Mouse (Mus musculus): ENCODE results near the gene Parn. TPM values are rescaled to one million over a fixed set of nuclear protein-coding genes. Genes with fewer than 3 reads are reported as not detected.

Gene Parn
- polyA plus RNA-seq, 1 experiment, result 21.7 TPM

DNA sequence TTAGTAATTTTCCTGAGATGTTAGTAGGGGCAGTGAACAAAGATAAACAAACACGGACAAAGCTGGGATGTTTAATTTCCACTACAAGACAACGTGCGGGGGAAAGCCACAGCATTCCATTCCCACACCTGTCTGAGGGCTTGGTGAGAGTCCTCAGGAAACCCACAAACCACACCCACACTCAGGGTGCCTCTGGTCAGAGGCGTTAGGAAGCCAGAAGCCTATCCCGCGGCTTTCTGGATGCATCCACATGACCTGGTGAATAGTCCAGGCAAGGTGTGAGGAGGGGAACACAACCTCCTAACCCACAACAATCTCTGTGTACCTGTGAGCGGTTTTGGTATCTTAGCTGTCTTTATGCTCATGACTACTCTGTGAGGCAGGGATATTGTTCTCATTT is 131.6 kb downstream of the Parn start:
- Histone ChIP-seq H3K4me3 (ENCODE audit: control insufficient read depth, low read depth, low read length) (no peak overlapping the region), H3K36me3 (ENCODE audit: control insufficient read depth, insufficient read depth, low read length) (no peaks in the 10 kb centered on the region), H3K27ac (ENCODE audit: control insufficient read depth, insufficient read depth, low read depth, low read length) (no peak overlapping the region), H3K27me3 (ENCODE audit: control insufficient read depth, insufficient read depth, low read length) (no peaks in the 10 kb centered on the region), H3K4me1 (ENCODE audit: control insufficient read depth, insufficient read depth, low read length) (no peaks in the 10 kb centered on the region)
- TF ChIP-seq POLR2A (IDR thresholded peaks at IDR 0.05; ENCODE audit: control insufficient read depth, low read depth, low read length) (no peak), CTCF (IDR thresholded peaks at IDR 0.05; ENCODE audit: control insufficient read depth, insufficient read depth, insufficient replicate concordance, low read depth, low read length) (no peak)

DNA sequence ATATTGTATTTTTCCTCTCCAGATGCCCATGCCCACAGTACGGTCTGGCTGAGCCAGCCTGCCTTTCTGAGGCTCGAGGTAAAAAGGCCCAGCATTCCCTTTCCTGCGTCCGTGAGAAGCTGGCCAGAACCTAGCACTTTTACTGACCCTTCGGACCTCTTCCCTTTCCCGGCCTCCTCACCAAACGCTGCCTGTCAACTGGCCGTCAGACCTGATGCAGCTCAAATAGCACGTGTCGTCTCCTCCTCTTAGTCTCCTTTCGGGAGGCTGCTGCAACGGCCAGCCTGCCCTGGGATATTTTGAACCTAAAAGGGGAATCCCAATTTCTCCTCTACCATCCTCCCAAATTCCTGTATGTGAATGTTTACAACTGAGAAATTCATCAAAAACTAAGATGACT is 132.1 kb downstream of the Parn start:
- Histone ChIP-seq H3K27ac (ENCODE audit: control insufficient read depth, insufficient read depth, low read depth, low read length) (no peak overlapping the region), H3K27me3 (ENCODE audit: control insufficient read depth, insufficient read depth, low read length) (no peaks in the 10 kb centered on the region), H3K4me1 (ENCODE audit: control insufficient read depth, insufficient read depth, low read length) (no peaks in the 10 kb centered on the region), H3K36me3 (ENCODE audit: control insufficient read depth, insufficient read depth, low read length) (no peaks in the 10 kb centered on the region), H3K4me3 (ENCODE audit: control insufficient read depth, low read depth, low read length) (no peak overlapping the region)
- no peak for TF ChIP-seq CTCF (IDR thresholded peaks at IDR 0.05; ENCODE audit: control insufficient read depth, insufficient read depth, insufficient replicate concordance, low read depth, low read length)
- TF ChIP-seq POLR2A (IDR thresholded peaks at IDR 0.05; ENCODE audit: control insufficient read depth, low read depth, low read length), result no peak

- no peaks in the 10 kb centered on the region for H3K27me3 ChIP-seq (ENCODE audit: control insufficient read depth, insufficient read depth, low read length)
- no peak overlapping the region for H3K27ac ChIP-seq (ENCODE audit: control insufficient read depth, insufficient read depth, low read depth, low read length)
- H3K36me3 ChIP-seq (ENCODE audit: control insufficient read depth, insufficient read depth, low read length), result no peaks in the 10 kb centered on the region
- no peaks in the 10 kb centered on the region for H3K4me1 ChIP-seq (ENCODE audit: control insufficient read depth, insufficient read depth, low read length)
- no peak for TF ChIP-seq POLR2A (IDR thresholded peaks at IDR 0.05; ENCODE audit: control insufficient read depth, low read depth, low read length)
- TF ChIP-seq CTCF (IDR thresholded peaks at IDR 0.05; ENCODE audit: control insufficient read depth, insufficient read depth, insufficient replicate concordance, low read depth, low read length), result no peak
- no peak overlapping the region for H3K4me3 ChIP-seq (ENCODE audit: control insufficient read depth, low read depth, low read length)
Measured at GRCm38 (mm10) chr16:13532840-13533239, 135.1 kb downstream of the Parn start.

DNA sequence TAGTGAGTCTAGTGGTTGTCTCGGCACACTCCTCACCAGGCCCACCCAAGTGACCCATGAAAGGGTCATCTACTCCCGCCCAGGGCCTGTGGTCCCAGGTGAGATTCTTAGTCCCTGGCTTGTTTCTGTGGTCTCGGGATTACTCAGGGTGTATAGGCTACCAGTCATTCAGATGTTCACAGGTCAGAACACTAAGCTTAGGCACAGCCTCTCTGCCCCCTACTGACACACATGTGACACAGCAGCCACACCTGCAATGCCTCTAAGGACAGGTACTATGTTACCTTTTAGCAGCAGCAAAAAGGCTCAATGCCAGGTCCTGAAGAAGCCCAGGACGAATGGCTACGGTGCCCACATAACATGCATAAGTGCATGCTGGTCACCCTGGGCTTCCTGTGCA is 136.7 kb downstream of the Parn start:
- TF ChIP-seq CTCF (IDR thresholded peaks at IDR 0.05; ENCODE audit: control insufficient read depth, insufficient read depth, insufficient replicate concordance, low read depth, low read length) (no peak), POLR2A (IDR thresholded peaks at IDR 0.05; ENCODE audit: control insufficient read depth, low read depth, low read length) (no peak)
- H3K27me3 ChIP-seq (ENCODE audit: control insufficient read depth, insufficient read depth, low read length), result no peaks in the 10 kb centered on the region
- H3K36me3 ChIP-seq (ENCODE audit: control insufficient read depth, insufficient read depth, low read length), result no peaks in the 10 kb centered on the region
- no peaks in the 10 kb centered on the region for H3K4me1 ChIP-seq (ENCODE audit: control insufficient read depth, insufficient read depth, low read length)
- H3K4me3 ChIP-seq (ENCODE audit: control insufficient read depth, low read depth, low read length), result no peak overlapping the region
- no peak overlapping the region for H3K27ac ChIP-seq (ENCODE audit: control insufficient read depth, insufficient read depth, low read depth, low read length)

DNA sequence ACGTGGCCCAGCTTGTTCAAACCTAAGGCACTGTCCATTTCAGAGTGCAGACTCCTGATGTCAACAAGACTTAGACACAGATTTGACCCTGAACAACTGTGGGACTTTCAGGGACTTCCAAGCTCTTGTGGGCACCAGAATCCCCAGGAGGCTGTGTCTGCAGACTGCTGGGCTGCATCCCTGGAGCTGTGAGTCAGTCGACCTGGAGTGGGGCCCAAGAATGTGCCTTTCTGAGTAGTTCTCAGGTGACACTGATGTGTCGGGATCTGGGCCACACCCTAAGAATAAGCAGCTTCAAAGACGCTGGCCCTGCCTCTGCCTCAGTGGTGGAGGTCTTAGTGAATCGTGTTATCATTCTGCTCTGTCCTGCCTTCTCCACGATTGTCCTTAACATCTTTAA is 146.6 kb downstream of the Parn start:
- no peak overlapping the region for H3K4me3 ChIP-seq (ENCODE audit: control insufficient read depth, low read depth, low read length)
- no peaks in the 10 kb centered on the region for H3K4me1 ChIP-seq (ENCODE audit: control insufficient read depth, insufficient read depth, low read length)
- H3K36me3 ChIP-seq (ENCODE audit: control insufficient read depth, insufficient read depth, low read length), result no peaks in the 10 kb centered on the region
- no peak overlapping the region for H3K27ac ChIP-seq (ENCODE audit: control insufficient read depth, insufficient read depth, low read depth, low read length)
- TF ChIP-seq POLR2A (IDR thresholded peaks at IDR 0.05; ENCODE audit: control insufficient read depth, low read depth, low read length), result no peak
- TF ChIP-seq CTCF (IDR thresholded peaks at IDR 0.05; ENCODE audit: control insufficient read depth, insufficient read depth, insufficient replicate concordance, low read depth, low read length), result no peak
- no peaks in the 10 kb centered on the region for H3K27me3 ChIP-seq (ENCODE audit: control insufficient read depth, insufficient read depth, low read length)

DNA sequence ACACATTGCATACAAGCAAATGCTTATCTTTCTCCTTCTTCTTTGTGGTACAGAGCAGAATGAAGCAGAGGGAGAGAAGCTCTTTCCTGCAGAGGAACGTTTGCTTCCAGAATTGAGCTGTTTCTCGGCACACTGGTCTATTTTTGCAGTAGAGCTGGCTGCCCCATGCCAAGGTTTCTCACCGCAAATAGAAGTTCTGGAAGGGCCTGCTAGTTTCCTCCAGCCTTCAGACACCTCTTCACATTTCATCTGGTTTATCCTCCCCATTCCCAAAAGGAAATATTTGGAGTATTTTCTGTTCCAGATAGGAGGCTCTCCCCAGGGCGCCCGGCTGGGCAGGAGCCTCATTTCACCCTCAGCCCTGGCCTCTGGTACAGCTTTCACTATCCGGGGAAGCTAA is 147.7 kb downstream of the Parn start:
- TF ChIP-seq CTCF (IDR thresholded peaks at IDR 0.05; ENCODE audit: control insufficient read depth, insufficient read depth, insufficient replicate concordance, low read depth, low read length), result no peak
- TF ChIP-seq POLR2A (IDR thresholded peaks at IDR 0.05; ENCODE audit: control insufficient read depth, low read depth, low read length), result no peak
- Histone ChIP-seq H3K36me3 (ENCODE audit: control insufficient read depth, insufficient read depth, low read length) (no peaks in the 10 kb centered on the region), H3K4me1 (ENCODE audit: control insufficient read depth, insufficient read depth, low read length) (no peaks in the 10 kb centered on the region), H3K27me3 (ENCODE audit: control insufficient read depth, insufficient read depth, low read length) (no peaks in the 10 kb centered on the region), H3K27ac (ENCODE audit: control insufficient read depth, insufficient read depth, low read depth, low read length) (no peak overlapping the region), H3K4me3 (ENCODE audit: control insufficient read depth, low read depth, low read length) (no peak overlapping the region)

DNA sequence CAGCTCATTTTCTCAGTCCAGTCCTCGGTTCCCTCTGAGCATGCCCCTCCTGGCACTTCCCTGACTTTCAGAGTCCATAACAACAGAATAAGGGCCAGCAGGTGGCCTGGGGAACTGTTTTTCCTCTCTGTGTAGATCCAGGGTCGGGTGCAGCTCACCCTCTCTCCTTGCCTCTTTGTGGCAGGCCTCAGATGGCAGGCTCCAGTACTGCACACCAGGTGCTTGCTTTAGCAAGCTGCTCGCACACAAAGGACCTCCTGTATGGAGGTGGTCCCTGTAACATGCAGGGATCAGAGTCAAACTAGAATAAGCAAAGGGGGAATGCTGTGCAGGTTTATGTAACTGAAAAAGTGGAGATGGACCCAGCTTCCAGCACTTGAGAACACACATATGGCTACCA is 151.8 kb downstream of the Parn start:
- no peaks in the 10 kb centered on the region for H3K27me3 ChIP-seq (ENCODE audit: control insufficient read depth, insufficient read depth, low read length)
- H3K4me3 ChIP-seq (ENCODE audit: control insufficient read depth, low read depth, low read length), result no peak overlapping the region
- no peaks in the 10 kb centered on the region for H3K36me3 ChIP-seq (ENCODE audit: control insufficient read depth, insufficient read depth, low read length)
- TF ChIP-seq CTCF (IDR thresholded peaks at IDR 0.05; ENCODE audit: control insufficient read depth, insufficient read depth, insufficient replicate concordance, low read depth, low read length) (no peak), POLR2A (IDR thresholded peaks at IDR 0.05; ENCODE audit: control insufficient read depth, low read depth, low read length) (no peak)
- no peak overlapping the region for H3K27ac ChIP-seq (ENCODE audit: control insufficient read depth, insufficient read depth, low read depth, low read length)
- no peaks in the 10 kb centered on the region for H3K4me1 ChIP-seq (ENCODE audit: control insufficient read depth, insufficient read depth, low read length)

DNA sequence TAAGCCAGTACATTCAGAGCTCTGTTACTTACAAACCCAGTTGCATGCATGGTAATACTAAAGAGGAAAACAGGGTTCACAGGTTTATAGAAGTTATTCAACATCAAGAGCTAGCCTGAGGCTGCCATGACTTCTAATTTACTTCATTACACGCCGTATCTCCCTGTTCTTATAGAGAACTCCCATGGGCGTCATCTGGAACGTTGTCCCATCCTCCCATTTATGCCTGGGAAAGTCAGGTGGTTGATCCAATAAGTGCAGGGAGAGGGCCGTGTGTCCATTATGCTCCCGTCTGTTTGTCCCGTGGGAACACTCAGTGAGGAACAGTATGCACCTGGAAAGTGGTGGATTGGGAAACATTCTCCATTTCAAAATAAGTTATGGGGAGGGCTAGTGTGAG is 152.4 kb downstream of the Parn start:
- H3K4me1 ChIP-seq (ENCODE audit: control insufficient read depth, insufficient read depth, low read length), result no peaks in the 10 kb centered on the region

More for the DNA sequence above, 152.4 kb downstream of the Parn start:
- Histone ChIP-seq H3K27ac (ENCODE audit: control insufficient read depth, insufficient read depth, low read depth, low read length) (no peak overlapping the region), H3K36me3 (ENCODE audit: control insufficient read depth, insufficient read depth, low read length) (no peaks in the 10 kb centered on the region), H3K4me3 (ENCODE audit: control insufficient read depth, low read depth, low read length) (no peak overlapping the region), H3K27me3 (ENCODE audit: control insufficient read depth, insufficient read depth, low read length) (no peaks in the 10 kb centered on the region)
- no peak for TF ChIP-seq CTCF (IDR thresholded peaks at IDR 0.05; ENCODE audit: control insufficient read depth, insufficient read depth, insufficient replicate concordance, low read depth, low read length)
- no peak for TF ChIP-seq POLR2A (IDR thresholded peaks at IDR 0.05; ENCODE audit: control insufficient read depth, low read depth, low read length)
